Mouse (Mus musculus) heart, adult 18-20 months (tissue): ENCODE measurements around the gene Fam169b. TPM values are rescaled to one million over a fixed set of nuclear protein-coding genes. Genes with fewer than 3 reads are reported as not detected.
"Not testable (repeated sequence)": the region's sequence is repeated elsewhere in the genome, so short reads cannot be mapped to it uniquely, and the experiment has no call there.

Source experiments
- DNase-seq, 2 experiments: peaks; one replicate each; pipeline ENCODE4 v3.0.0; 2021 to 2022; ENCODE audit warnings: mixed read lengths in 1 of 2
- total RNA-seq, 2 experiments: library from RNA; stranded (reverse); gene quantifications; 2 replicates each; pipeline ENCODE4 v1.2.3; 2021

The Fam169b gene
- total RNA-seq, 2 experiments from 2014 or later: 0.10 to 1.1 TPM

- DNase-seq: peak; percentile 67 to 71
Observed at GRCm38 (mm10) chr7:68264028-68264453, 9.6 kb upstream of the Fam169b start, which contains the start of gene Pgpep1l. Gene Pgpep1l (minus strand): TSS chr7:68264233.

GRCm38 (mm10) chr7:68264531-68264930, 9.1 kb upstream of the Fam169b start:
- DNase-seq: peak; percentile 38 to 51

GRCm38 (mm10) chr7:68265391-68265790, 8.2 kb upstream of the Fam169b start:
- DNase-seq: no peak

GRCm38 (mm10) chr7:68266691-68267090, 6.9 kb upstream of the Fam169b start:
- peak; percentile 22 to 33 for DNase-seq

- no peak for DNase-seq
Observed at GRCm38 (mm10) chr7:68270551-68270950, 3.1 kb upstream of the Fam169b start.

- no peak for DNase-seq
Observed at GRCm38 (mm10) chr7:68271816-68272215, 1.8 kb upstream of the Fam169b start.

GRCm38 (mm10) chr7:68272607-68273006, 1.0 kb upstream of the Fam169b start:
- DNase-seq: no peak

GRCm38 (mm10) chr7:68274218-68274617, 579 bp downstream of the Fam169b start:
- DNase-seq: no peak

GRCm38 (mm10) chr7:68274951-68275350, 1.3 kb downstream of the Fam169b start:
- DNase-seq: no peak

- not testable (repeated sequence) for DNase-seq
Observed at GRCm38 (mm10) chr7:68275445-68275837, 1.8 kb downstream of the Fam169b start.

GRCm38 (mm10) chr7:68275838-68276731, 2.4 kb downstream of the Fam169b start:
- no peak for DNase-seq

- no peak for DNase-seq
Observed at GRCm38 (mm10) chr7:68277054-68277896, 3.6 kb downstream of the Fam169b start.

GRCm38 (mm10) chr7:68277897-68278270, 4.2 kb downstream of the Fam169b start:
- DNase-seq: no peak

GRCm38 (mm10) chr7:68278385-68278784, 4.7 kb downstream of the Fam169b start:
- no peak for DNase-seq

GRCm38 (mm10) chr7:68278908-68279307, 5.3 kb downstream of the Fam169b start:
- DNase-seq: no peak

GRCm38 (mm10) chr7:68279481-68279880, 5.8 kb downstream of the Fam169b start:
- no peak for DNase-seq

GRCm38 (mm10) chr7:68280352-68280869, 6.8 kb downstream of the Fam169b start:
- no peak for DNase-seq

GRCm38 (mm10) chr7:68281341-68281740, 7.7 kb downstream of the Fam169b start:
- DNase-seq: no peak

- no peak for DNase-seq
Observed at GRCm38 (mm10) chr7:68282304-68283132, 8.9 kb downstream of the Fam169b start.

- DNase-seq: not testable (repeated sequence)
Observed at GRCm38 (mm10) chr7:68283133-68283520, 9.5 kb downstream of the Fam169b start.

GRCm38 (mm10) chr7:68283776-68284175, 10.1 kb downstream of the Fam169b start:
- no peak for DNase-seq

GRCm38 (mm10) chr7:68285851-68286298, 12.2 kb downstream of the Fam169b start:
- no peak for DNase-seq
